Mouse (Mus musculus) testis, adult 2 months (tissue): ENCODE results near the gene Il10rb. TPM values are rescaled to one million over a fixed set of nuclear protein-coding genes. Genes with fewer than 3 reads are reported as not detected.

Source experiments
- H3K27ac ChIP-seq: fragments of 200-500 bp; 2 replicates; pipeline ENCODE4 v1.5.1; 2012; ENCODE audit warnings: low read depth, low read length; ENCODE audit not compliant: control insufficient read depth, insufficient read depth
- H3K27me3 ChIP-seq: fragments of 200-500 bp; 2 replicates; pipeline ENCODE4 v1.6.1; 2012; ENCODE audit warnings: mild to moderate bottlenecking, low read length, moderate library complexity; ENCODE audit not compliant: control insufficient read depth, insufficient read depth
- H3K36me3 ChIP-seq: fragments of 200-500 bp; 2 replicates; pipeline ENCODE4 v1.6.1; 2012; ENCODE audit warnings: mild to moderate bottlenecking, low read length; ENCODE audit not compliant: control insufficient read depth, insufficient read depth
- H3K4me1 ChIP-seq: fragments of 200-500 bp; 2 replicates; pipeline ENCODE4 v1.6.1; 2012; ENCODE audit warnings: low read length; ENCODE audit not compliant: control insufficient read depth, insufficient read depth
- H3K4me3 ChIP-seq: fragments of 200-500 bp; 2 replicates; pipeline ENCODE4 v1.5.1; 2012; ENCODE audit warnings: low read depth, mild to moderate bottlenecking, low read length, moderate library complexity, mixed read lengths; ENCODE audit not compliant: control insufficient read depth
- CTCF ChIP-seq: fragments of 200-500 bp; IDR thresholded peaks from 2 replicates; pipeline ENCODE4 v1.5.1; 2012; ENCODE audit warnings: low read depth, mild to moderate bottlenecking, inconsistent platforms, low read length, moderate library complexity; ENCODE audit not compliant: control insufficient read depth, insufficient read depth, insufficient replicate concordance
- POLR2A ChIP-seq: fragments of 200-500 bp; IDR thresholded peaks from 2 replicates; pipeline ENCODE4 v1.6.1; 2012; ENCODE audit warnings: low read depth, mild to moderate bottlenecking, inconsistent platforms, low read length, moderate library complexity; ENCODE audit not compliant: control insufficient read depth
- polyA plus RNA-seq: library from polyadenylated mRNA; depleted of rRNA; stranded (reverse); fragments of >200 nt; gene quantifications from 2 replicates; pipeline ENCODE4 v1.2.3, GENCODE M21; 2012

Il10rb gene
- polyA plus RNA-seq, 1 experiment: 7.2 TPM

DNA sequence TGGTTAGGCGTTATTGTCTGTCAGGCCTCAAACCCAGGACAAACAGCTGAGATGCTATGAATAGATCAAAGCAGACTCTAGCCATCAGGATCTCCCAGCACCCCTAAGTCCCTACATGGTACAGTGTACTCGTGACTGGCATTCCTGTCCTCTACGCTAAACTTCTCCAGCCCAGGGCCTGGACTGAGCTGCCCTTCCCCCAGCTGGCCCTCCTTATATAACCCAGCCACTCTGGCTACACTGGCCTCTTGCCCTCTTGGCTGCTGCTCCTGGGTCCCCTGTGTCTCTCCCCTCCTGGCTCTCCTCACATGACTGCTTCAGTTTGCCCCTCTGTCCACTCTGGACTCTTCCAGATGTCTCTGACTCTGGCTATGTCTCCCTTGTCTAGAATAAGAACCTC is 56.7 kb downstream of the Il10rb start:
- no peak for TF ChIP-seq POLR2A
- TF ChIP-seq CTCF: no peak
- Histone ChIP-seq H3K27me3 (no peaks in the 10 kb centered on the region), H3K4me3 (no peak overlapping the region), H3K4me1 (peaks cover 16% of the 10 kb centered on the region), H3K27ac (no peak overlapping the region), H3K36me3 (no peaks in the 10 kb centered on the region)

DNA sequence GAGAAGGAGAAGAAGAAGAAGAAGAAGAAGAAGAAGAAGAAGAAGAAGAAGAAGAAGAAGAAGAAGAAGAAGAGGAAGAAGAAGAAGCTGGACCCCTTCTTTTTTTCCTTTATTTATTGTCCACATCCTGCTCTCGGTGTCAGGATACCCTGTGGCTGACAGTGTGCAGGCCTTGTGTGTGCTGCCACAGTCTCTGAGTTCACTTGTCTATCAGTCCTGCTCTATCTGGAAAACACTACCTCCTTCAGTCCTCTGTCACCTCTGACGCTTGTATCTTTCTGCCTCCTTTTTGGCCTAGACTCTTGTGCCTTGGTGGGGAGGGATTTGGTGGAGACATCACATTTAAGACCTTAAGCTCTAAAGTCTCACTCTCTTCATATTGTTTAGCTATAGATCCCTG is 57.4 kb downstream of the Il10rb start:
- H3K27me3 ChIP-seq: no peaks in the 10 kb centered on the region
- H3K27ac ChIP-seq: no peak overlapping the region
- TF ChIP-seq POLR2A (no peak), CTCF (no peak)
- H3K36me3 ChIP-seq: no peaks in the 10 kb centered on the region
- peaks cover 16% of the 10 kb centered on the region for H3K4me1 ChIP-seq
- no peak overlapping the region for H3K4me3 ChIP-seq

DNA sequence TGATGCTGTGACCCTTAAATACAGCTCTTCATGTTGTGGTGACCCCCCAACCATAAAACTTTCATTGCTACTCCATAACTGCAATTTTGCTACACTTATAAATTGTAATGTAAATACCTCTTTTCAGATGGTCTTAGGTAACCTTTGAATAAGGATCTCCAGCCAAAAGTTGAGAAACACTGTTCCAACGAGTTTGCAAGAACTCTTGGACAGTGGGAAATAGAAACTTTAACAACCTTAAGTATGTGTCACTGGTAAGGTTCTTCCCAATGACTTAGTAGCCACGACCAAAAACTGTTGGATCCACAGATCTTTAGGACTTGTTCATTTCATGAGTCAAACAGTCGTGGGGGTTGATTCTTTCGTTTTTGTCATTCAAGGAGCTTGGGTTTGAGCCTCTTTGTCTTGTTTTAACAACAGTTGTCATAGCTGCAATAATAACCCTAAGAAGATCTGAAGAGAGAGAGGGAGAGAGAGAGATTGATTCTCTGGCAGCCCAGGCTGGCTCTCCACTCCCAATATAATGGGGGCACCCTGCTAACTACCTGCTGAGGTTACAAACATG is 58.0 kb downstream of the Il10rb start:
- Histone ChIP-seq H3K27me3 (no peaks in the 10 kb centered on the region), H3K27ac (peak overlapping the region; percentile 93), H3K4me3 (peak overlapping the region; percentile 98), H3K36me3 (no peaks in the 10 kb centered on the region), H3K4me1 (peaks cover 16% of the 10 kb centered on the region)
- TF ChIP-seq POLR2A (no peak), CTCF (no peak)

DNA sequence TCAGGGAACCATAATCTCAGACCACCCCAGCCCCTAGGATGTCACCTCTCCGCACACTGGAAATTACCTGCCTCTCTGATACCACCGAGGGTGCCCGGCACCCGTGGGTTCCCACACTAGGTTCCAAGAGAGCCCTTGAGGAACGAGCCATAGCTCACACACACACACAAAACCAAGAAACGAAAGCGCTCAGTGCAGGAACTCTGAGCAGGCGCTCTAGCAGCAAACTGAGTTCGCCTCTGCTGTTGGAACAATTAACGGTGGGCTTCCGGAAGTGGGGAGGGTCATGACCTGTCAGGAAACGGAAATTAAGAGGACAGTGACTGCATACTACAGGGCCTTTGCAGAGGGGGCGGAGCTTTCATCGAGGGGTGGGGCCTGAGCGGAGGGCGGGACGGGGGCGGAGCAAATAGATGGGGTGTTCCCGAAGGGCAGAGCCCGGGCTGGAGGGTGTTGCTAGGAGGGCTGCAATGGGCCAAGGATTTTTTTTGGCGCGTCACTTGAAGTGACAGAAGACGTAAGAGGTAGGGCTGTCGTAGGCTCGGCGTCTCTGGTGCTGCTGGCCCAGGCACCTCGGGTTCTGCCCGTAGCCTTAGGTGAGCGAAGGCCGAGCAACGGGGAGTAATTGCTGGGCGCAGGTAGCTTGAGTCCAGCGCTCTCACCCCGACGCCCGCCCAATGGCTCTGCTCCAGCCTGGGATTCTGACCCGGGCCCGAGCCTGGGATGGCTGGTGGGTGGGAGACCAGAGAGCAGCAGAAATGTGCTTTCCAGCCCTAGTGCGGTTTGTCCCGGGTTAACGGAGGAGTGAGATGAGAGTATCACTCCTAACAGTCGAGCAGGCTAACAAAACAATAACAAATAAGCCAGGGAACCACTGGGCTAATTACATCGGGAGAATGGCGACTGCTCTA is 58.9 kb downstream of the Il10rb start:
- no peak for TF ChIP-seq CTCF
- TF ChIP-seq POLR2A: peak; percentile 92
- Histone ChIP-seq H3K4me3 (peak overlapping the region; percentile 98), H3K27ac (peak overlapping the region; percentile 93), H3K36me3 (no peaks in the 10 kb centered on the region), H3K27me3 (no peaks in the 10 kb centered on the region), H3K4me1 (peaks cover 16% of the 10 kb centered on the region)

DNA sequence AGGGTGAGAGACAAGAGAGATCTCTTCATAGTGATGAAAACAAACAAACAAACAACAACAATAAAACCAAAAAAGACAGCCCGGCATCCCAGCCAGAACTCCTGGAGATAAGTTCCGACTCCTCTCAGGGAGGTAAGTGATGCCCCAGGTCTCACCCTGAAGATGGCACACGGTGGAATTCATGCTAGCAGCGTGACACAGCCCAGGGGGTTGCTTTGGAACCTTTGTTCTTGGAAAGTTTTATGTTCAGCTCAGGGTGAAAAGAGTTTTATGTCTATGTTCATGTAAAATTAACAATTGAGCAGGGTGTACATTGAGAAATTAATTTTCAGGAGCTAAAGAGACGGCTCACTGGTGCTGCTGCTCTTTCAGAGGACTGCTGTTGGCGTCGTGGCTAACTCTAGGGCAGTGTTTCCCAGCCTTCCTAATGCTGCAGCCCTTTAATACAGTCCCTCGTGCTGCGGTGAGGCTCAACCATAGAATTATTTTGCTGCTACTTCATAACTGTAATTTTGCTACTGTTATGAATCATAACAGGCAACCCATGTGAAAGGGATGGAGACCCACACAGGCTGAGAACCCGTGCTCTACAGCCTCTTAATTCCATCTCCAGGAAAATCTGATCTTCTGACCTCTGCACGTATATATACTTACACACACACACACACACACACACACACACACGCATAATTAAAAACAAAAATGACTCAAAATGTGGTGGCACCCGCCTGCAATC is 59.7 kb downstream of the Il10rb start:
- peak overlapping the region; percentile 98 for H3K4me3 ChIP-seq
- H3K4me1 ChIP-seq: peaks cover 16% of the 10 kb centered on the region
- no peaks in the 10 kb centered on the region for H3K27me3 ChIP-seq
- no peak for TF ChIP-seq POLR2A
- no peak for TF ChIP-seq CTCF
- H3K27ac ChIP-seq: peak overlapping the region; percentile 47
- no peaks in the 10 kb centered on the region for H3K36me3 ChIP-seq

DNA sequence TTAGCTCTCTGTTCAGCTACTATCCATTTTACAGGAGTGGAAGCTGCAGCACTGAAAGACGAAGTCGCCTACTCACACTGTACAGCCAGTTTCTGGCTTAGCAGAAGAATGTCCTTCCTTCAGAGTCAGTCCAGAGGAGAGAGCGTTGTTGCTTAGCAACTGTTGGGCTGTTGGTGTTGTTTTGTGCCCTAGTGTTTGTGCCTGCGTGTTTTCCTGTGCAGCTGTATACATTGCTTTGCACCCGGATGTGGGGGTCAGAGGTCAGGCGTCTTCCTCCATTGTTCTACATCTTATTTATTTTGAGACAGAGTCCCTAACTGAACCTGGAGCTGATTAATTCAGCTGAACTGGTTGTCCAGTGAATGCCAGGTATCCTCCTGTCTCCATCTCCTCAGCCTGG is 60.6 kb downstream of the Il10rb start:
- TF ChIP-seq POLR2A (no peak), CTCF (no peak)
- no peaks in the 10 kb centered on the region for H3K36me3 ChIP-seq
- no peaks in the 10 kb centered on the region for H3K27me3 ChIP-seq
- no peak overlapping the region for H3K27ac ChIP-seq
- no peak overlapping the region for H3K4me3 ChIP-seq
- peaks cover 16% of the 10 kb centered on the region for H3K4me1 ChIP-seq

DNA sequence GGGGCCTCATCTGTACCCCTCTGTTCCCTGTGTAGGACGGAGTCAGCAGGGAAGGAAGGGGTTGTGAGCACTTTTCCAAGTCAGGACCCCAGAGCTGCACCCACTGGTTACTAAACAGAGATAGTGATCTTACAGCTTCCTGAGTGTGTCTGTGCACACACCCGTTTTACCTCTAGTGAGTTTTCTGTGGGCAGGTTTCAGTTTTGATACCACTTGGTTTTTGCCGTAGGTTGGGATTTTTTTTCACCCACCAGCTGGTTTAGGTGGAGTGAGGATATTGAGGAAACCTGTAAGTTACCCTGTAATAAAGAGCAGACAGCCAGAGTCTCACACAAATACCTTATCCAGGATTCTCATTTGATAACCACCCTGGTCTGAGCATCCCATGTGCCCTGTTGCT is 64.5 kb downstream of the Il10rb start:
- TF ChIP-seq POLR2A (no peak), CTCF (no peak)
- Histone ChIP-seq H3K36me3 (no peaks in the 10 kb centered on the region), H3K4me1 (peaks cover 8% of the 10 kb centered on the region), H3K4me3 (no peak overlapping the region), H3K27me3 (no peaks in the 10 kb centered on the region), H3K27ac (no peak overlapping the region)
